Mouse (Mus musculus): Measurements from ENCODE around the gene Wdr4. TPM values are rescaled to one million over a fixed set of nuclear protein-coding genes. Genes with fewer than 3 reads are reported as not detected.

Gene Wdr4
- polyA plus RNA-seq, 1 experiment from 2014 or later: 78.5 TPM

DNA sequence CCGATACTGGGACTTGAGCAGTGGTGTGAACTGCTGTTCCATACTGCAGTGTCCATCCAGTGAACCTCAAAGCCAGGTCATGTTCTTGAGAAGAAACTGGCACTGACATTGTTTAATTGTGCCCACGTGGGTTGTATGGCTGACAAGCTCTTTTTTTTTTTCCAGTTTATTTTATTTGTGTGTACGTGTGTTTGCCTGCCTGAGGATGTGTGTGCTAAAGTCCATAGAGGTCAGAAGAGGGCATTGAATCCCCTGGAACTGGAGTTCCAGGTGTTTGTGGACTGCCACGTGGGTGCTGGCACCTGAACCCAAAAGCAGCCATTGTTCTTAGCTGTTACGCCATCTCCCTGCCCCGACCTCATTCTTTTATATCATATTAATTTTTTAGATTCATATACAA is 45.4 kb downstream of the Wdr4 start:
- no peak overlapping the region for H3K27ac ChIP-seq
- no peaks in the 10 kb centered on the region for H3K27me3 ChIP-seq (ENCODE audit: poor library complexity, severe bottlenecking)
- H3K4me1 ChIP-seq: peaks cover 28% of the 10 kb centered on the region
- WGBS: 80% methylated on average over 6 of the region's 6 CpGs
- H3K4me3 ChIP-seq: no peak overlapping the region
- no peaks in the 10 kb centered on the region for H3K9me3 ChIP-seq
- DNase-seq (ENCODE audit: extremely low spot score, low spot score): no peak
- H3K36me3 ChIP-seq (replicated peaks): peaks cover 37% of the 10 kb centered on the region

DNA sequence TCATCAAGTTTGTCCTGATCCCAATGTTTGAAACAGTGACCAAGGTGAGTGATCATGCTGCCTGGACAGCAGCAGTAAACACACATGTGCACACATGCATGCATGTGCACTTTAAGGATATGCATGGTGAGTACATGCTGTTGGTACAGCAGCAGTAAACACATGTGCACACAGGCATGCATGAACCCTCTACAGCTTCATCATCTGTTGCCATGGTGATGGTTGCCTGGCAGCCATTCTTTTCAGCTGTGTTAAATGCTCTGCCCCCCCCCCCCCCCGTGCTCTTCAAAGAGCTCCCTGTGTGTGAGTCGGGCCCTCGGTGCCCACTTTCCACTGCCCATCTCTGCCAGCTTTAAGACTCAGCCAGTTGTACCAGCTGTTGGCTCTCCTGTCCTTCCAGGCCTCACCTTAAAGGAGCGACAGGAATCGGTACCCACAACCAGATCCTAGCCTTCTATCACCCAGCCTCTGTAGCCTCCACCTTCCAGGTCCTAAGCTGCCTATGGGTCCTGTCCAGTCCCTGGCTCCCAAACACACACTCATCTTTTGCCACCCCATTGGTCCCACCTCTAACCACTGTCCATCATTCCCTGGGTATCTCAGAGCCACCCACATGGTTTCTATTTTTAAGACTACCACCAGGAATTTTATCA is 48.9 kb downstream of the Wdr4 start:
- Histone ChIP-seq H3K4me1 (peaks cover 16% of the 10 kb centered on the region), H3K9me3 (no peaks in the 10 kb centered on the region; the same call in 1 of the 2 replicates), H3K4me3 (no peak overlapping the region), H3K36me3 (replicated peaks) (peaks cover 60% of the 10 kb centered on the region), H3K27me3 (ENCODE audit: poor library complexity, severe bottlenecking) (no peaks in the 10 kb centered on the region), H3K27ac (no peak overlapping the region)
- WGBS: 83% methylated on average over 5 of the region's 5 CpGs
- DNase-seq (ENCODE audit: extremely low spot score, low spot score): no peak

DNA sequence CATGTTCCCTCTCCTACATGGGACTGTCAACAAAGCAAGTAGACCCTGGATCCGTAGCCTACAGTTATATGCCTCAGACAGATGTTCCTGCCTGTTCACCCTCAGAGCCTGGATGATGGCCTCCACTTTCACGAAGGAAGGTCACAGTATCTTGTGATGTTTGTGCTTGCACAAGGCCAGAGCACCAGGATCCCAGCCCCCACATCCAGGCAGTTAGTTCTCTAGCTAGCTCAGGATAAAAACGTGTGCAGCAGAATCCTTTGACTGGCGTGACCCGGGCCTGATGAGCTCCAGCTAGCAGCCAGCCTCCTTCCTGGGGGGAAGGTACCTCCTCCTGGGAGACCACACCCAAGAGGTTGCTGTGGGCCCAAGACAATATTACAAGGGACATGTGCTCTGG is 51.3 kb downstream of the Wdr4 start:
- H3K27me3 ChIP-seq (ENCODE audit: poor library complexity, severe bottlenecking): no peaks in the 10 kb centered on the region
- peaks cover 12% of the 10 kb centered on the region for H3K4me1 ChIP-seq
- no peak overlapping the region for H3K4me3 ChIP-seq
- peaks cover 60% of the 10 kb centered on the region for H3K36me3 ChIP-seq (replicated peaks)
- no peak for DNase-seq (ENCODE audit: extremely low spot score, low spot score)
- 78% methylated on average over 5 of the region's 5 CpGs for WGBS
- H3K9me3 ChIP-seq: no peaks in the 10 kb centered on the region; the same call in 1 of the 2 replicates
- H3K27ac ChIP-seq: no peak overlapping the region

DNA sequence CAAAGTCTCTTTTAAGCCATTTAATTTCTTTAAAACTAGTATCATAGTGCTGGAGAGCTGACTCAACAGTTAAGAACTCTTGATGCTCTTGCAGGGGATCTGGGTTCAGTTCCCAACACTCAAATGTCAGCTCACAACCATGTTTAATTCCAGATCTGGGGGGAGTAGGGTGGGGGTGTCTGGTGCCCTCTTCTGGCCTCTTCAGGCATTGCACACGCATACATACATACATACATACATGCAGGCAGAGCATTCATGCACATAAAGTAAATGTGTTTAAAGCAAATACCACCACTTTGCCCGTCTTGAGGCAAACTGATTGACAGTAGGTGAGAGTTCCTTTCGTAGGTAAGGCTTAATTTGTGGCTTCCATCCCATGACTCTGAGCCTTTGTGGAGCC is 52.9 kb downstream of the Wdr4 start:
- Histone ChIP-seq H3K36me3 (replicated peaks) (peaks cover 62% of the 10 kb centered on the region), H3K4me1 (peaks cover 12% of the 10 kb centered on the region), H3K27me3 (ENCODE audit: poor library complexity, severe bottlenecking) (no peaks in the 10 kb centered on the region), H3K4me3 (no peak overlapping the region), H3K27ac (no peak overlapping the region), H3K9me3 (no peaks in the 10 kb centered on the region; the same call in 1 of the 2 replicates)
- DNase-seq (ENCODE audit: extremely low spot score, low spot score): no peak
- 89% methylated on average over 3 of the region's 3 CpGs for WGBS

DNA sequence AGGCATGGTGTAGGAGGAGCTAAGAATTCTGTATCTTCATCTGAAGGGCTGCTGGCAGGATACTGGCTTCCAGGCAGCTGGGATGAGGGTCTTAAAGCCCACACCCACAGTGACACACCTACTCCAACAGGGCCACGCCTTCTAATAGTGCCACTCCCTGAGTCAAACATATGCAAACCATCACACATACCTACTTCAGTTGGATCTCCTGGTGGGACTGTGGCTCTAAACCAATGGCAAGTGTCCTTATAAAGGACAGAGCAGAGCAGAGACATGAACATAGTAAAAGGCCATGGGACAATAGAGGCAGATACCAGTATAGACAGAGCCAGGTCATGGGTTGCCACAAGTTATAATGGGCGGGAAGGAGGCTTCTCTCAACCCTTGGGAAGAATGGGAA is 57.3 kb downstream of the Wdr4 start:
- no peaks in the 10 kb centered on the region; the same call in 1 of the 2 replicates for H3K9me3 ChIP-seq
- WGBS: 83% methylated on average over 2 of the region's 2 CpGs
- DNase-seq (ENCODE audit: extremely low spot score, low spot score): no peak
- H3K36me3 ChIP-seq (replicated peaks): peaks cover 38% of the 10 kb centered on the region
- H3K4me3 ChIP-seq: no peak overlapping the region
- H3K4me1 ChIP-seq: peaks cover 6% of the 10 kb centered on the region; the same call in 1 of the 2 replicates
- H3K27me3 ChIP-seq (ENCODE audit: poor library complexity, severe bottlenecking): no peaks in the 10 kb centered on the region
- no peak overlapping the region for H3K27ac ChIP-seq

DNA sequence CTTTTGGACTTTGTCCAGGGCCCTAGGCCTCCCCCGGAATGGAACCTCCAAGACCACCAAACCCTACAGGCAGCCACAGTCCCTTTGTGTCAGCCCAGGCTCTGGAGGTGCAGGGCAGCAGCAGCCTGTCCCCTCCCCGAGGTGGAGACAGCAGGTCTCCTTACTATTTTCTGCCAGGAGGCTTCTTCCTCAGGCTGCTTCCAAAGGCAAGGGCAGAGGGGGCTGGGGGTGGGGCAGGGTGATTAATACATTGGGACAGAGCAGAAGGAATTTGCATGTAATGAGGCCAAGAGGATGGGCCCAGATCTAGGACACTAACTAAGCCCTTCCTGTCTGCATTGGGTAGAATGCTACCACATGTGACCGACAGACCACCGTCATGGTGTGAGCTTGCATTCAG is 59.4 kb downstream of the Wdr4 start:
- no peak overlapping the region for H3K4me3 ChIP-seq
- H3K27ac ChIP-seq: peak overlapping the region; percentile 51; the same call in 1 of the 2 replicates
- H3K36me3 ChIP-seq (replicated peaks): peaks cover 23% of the 10 kb centered on the region
- 74% methylated on average over 4 of the region's 4 CpGs for WGBS
- H3K4me1 ChIP-seq: peaks cover 10% of the 10 kb centered on the region
- DNase-seq (ENCODE audit: extremely low spot score, low spot score): no peak
- no peaks in the 10 kb centered on the region for H3K9me3 ChIP-seq
- H3K27me3 ChIP-seq (ENCODE audit: poor library complexity, severe bottlenecking): no peaks in the 10 kb centered on the region

DNA sequence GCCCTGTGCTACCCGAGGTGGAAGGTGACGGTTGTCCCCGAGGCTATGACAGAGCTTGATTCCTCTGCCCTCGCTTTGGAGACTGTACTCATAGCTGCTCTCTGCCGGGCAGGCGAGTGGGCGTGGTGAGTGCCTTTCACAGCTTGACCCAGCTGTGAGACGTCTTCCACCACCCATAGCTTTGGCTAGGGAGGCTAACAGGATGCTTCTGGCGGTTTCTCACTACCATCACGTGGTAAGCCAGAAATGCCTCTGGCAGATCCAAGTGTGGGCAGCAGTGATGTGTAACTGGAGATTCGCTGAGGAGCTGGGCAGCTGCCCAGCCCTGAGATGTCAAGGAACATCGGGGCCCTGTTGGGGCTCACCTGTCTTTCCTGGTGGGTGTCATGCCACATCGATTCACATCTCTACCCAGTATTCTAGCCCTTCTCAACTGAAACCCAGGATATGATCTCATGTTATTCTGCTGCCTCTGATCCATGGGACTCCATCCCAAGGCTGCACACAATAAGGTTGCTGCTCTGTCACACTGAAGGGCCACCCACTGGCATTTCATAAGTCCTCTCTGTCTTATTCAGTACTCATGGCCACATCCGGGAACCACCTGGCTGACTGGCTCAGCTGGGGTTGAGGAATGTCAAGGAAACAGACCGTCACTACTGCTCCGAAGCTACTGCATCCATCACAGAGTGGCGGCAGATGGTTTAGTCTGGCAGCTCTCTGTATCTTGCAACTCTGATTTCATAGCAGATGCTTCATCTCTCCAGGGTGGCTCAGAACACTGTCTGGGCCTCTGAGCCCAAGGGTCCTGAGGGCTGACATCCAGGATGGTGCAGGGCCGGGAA is 62.8 kb downstream of the Wdr4 start:
- 84% methylated on average over 18 of the region's 18 CpGs for WGBS
- Histone ChIP-seq H3K4me3 (no peak overlapping the region), H3K27me3 (ENCODE audit: poor library complexity, severe bottlenecking) (no peaks in the 10 kb centered on the region), H3K9me3 (no peaks in the 10 kb centered on the region), H3K27ac (no peak overlapping the region), H3K36me3 (replicated peaks) (peaks cover 12% of the 10 kb centered on the region), H3K4me1 (peaks cover 21% of the 10 kb centered on the region)
- DNase-seq (ENCODE audit: extremely low spot score, low spot score): no peak

DNA sequence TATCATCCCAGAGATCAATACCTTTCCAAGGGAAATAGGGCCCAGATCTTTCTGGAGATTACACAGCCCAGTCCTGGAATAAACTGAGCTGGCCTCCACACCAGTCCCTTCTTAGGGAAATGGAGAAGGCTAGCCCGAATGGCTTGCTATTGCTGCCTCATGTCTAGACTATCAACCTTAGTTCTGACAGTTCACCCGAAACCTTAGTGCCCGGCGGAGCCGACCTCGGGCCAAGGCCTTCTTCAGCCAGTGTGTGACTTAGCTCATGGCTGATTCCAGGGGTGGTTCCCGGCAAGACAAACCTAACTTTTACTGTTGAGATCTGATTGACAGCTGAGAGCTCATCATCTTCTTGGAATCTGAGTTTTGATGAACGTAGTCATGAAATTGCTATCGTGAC is 65.7 kb downstream of the Wdr4 start:
- H3K9me3 ChIP-seq: no peaks in the 10 kb centered on the region
- peaks cover 6% of the 10 kb centered on the region for H3K36me3 ChIP-seq (replicated peaks)
- no peak overlapping the region for H3K27ac ChIP-seq
- H3K4me1 ChIP-seq: peaks cover 27% of the 10 kb centered on the region
- H3K4me3 ChIP-seq: no peak overlapping the region
- DNase-seq (ENCODE audit: extremely low spot score, low spot score): no peak
- WGBS: 89% methylated on average over 9 of the region's 9 CpGs
- H3K27me3 ChIP-seq (ENCODE audit: poor library complexity, severe bottlenecking): no peaks in the 10 kb centered on the region

DNA sequence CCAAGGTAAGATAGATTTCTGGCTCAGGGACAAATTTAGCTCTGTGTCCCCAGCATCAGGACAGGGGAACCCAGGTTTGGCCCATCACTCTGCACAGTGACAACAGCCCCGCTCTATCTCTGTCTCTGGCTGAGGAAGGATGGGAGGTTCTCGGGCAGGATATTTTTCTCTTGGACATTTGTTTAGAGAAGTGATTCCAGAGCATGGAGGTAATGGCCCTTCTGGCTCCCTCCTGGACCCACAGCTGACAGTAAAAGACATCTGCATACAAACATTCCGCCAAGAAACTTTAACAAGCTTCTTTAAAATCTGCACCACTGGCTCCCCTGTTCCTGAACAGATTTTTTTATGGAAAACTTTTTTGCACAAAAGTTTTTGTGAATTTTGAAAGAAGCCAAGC is 66.3 kb downstream of the Wdr4 start:
- DNase-seq (ENCODE audit: extremely low spot score, low spot score): no peak
- Histone ChIP-seq H3K27ac (no peak overlapping the region), H3K4me1 (peaks cover 27% of the 10 kb centered on the region), H3K36me3 (replicated peaks) (peaks cover 6% of the 10 kb centered on the region), H3K27me3 (ENCODE audit: poor library complexity, severe bottlenecking) (no peaks in the 10 kb centered on the region), H3K9me3 (no peaks in the 10 kb centered on the region), H3K4me3 (no peak overlapping the region)
- 87% methylated on average over 3 of the region's 3 CpGs for WGBS

DNA sequence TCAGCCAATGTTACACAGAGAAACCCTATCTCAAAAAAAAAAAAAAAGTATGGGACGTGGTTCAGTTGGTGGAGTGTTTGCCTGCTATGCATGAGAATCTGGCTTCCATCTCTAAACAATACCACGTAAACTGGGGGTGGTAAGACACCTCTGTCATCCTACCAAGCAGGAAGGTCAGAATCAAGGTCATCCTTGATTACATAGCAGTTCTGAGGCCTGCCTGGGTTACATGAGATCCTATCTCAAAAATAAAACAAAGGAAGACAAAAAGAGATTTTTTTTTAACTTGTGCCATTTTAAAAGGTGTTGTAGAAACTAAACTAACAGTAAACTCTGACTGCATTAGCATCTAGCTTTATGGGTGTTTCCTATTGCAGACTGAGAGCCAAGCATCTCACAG is 67.0 kb downstream of the Wdr4 start:
- no peaks in the 10 kb centered on the region for H3K9me3 ChIP-seq
- no peak for DNase-seq (ENCODE audit: extremely low spot score, low spot score)
- peaks cover 6% of the 10 kb centered on the region for H3K36me3 ChIP-seq (replicated peaks)
- H3K4me1 ChIP-seq: peaks cover 27% of the 10 kb centered on the region
- WGBS: 84% methylated on average over 2 of the region's 2 CpGs
- no peak overlapping the region for H3K27ac ChIP-seq
- H3K4me3 ChIP-seq: no peak overlapping the region
- no peaks in the 10 kb centered on the region for H3K27me3 ChIP-seq (ENCODE audit: poor library complexity, severe bottlenecking)

DNA sequence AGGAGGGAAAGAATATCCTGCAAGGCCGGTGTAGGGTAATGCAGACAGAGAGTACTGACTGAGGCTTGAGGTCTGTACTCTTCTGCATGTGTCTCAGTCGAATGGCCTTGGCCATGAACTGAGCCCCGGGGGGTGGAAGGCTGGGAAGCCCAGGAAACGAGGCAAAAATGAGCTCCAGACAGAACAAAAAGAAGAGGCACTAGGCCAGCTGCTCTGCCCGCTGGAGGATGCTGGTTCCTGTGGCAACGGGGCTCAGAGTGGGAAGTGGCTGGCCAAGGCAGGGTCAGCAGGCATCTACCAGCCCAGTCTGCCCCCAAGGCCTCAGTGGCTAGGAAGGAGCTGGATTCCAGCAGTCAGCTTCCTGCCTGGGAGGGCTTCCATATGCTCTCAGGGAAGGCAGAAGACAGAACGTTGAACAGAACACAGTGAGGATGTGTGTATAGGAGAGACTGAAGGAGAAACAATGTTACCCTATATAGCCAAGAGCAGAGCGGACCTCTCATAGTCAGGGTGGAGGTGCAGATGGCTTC is 68.5 kb downstream of the Wdr4 start:
- H3K4me1 ChIP-seq: peaks cover 24% of the 10 kb centered on the region
- no peaks in the 10 kb centered on the region for H3K9me3 ChIP-seq
- no peaks in the 10 kb centered on the region for H3K27me3 ChIP-seq (ENCODE audit: poor library complexity, severe bottlenecking)
- H3K27ac ChIP-seq: peak overlapping the region; percentile 53; the same call in 1 of the 2 replicates
- WGBS: 60% methylated on average over 8 of the region's 8 CpGs
- H3K36me3 ChIP-seq (replicated peaks): peaks cover 14% of the 10 kb centered on the region
- no peak overlapping the region for H3K4me3 ChIP-seq
- DNase-seq (ENCODE audit: extremely low spot score, low spot score): no peak

DNA sequence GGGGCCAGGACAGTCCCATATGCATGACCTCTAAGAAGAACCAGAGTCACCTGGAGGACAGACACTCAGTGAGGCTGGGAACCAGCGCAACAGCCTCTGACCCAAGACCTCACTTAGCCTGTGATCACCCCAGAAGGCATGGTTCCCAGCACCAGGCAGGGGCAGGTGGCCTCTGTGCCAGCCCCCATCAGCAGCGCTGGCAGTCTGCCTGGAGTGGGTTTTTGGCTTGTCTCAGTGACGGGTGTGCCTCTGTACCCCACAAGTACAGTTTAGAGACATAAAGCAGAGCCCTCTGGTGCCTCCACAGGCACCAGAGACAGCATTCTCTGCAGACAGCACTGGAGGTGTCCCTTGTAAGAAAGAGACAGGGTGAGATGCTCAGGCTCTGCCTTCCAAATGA is 69.6 kb downstream of the Wdr4 start:
- Histone ChIP-seq H3K4me1 (peaks cover 31% of the 10 kb centered on the region), H3K27ac (no peak overlapping the region), H3K36me3 (replicated peaks) (peaks cover 17% of the 10 kb centered on the region), H3K27me3 (ENCODE audit: poor library complexity, severe bottlenecking) (no peaks in the 10 kb centered on the region), H3K9me3 (no peaks in the 10 kb centered on the region), H3K4me3 (no peak overlapping the region)
- DNase-seq (ENCODE audit: extremely low spot score, low spot score): no peak
- 92% methylated on average over 3 of the region's 3 CpGs for WGBS

DNA sequence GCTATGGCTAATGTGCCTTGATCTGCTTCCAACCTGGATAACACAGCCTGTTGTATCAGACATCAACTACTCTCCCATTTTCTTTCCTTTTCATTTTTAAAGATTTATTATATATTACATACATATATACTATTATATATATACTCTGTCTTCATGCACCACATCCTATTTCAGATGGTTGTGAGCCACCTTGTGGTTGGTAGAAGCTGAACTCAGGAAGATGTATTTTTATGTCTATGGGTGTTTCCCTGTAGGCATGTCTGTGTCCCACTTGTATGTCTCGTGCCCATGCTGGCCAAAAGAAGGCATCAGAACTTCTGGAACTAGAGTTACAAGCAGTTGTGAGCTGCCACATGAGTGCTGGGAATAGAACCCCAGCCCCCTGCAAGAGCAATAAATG is 71.3 kb downstream of the Wdr4 start:
- WGBS: 77% methylated on average over 1 of the region's 1 CpGs
- no peaks in the 10 kb centered on the region for H3K9me3 ChIP-seq
- H3K4me3 ChIP-seq: no peak overlapping the region
- no peak for DNase-seq (ENCODE audit: extremely low spot score, low spot score)
- peaks cover 38% of the 10 kb centered on the region for H3K4me1 ChIP-seq
- H3K27me3 ChIP-seq (ENCODE audit: poor library complexity, severe bottlenecking): no peaks in the 10 kb centered on the region
- H3K36me3 ChIP-seq (replicated peaks): peaks cover 17% of the 10 kb centered on the region
- no peak overlapping the region for H3K27ac ChIP-seq

Measured in forebrain, embryonic 10.5 days (tissue).